Mouse (Mus musculus) heart, embryonic 10.5 days (tissue): ENCODE data around the gene Bspry. TPM values are rescaled to one million over a fixed set of nuclear protein-coding genes. Genes with fewer than 3 reads are reported as not detected.
A peak's percentile ranks its signal among the peaks of the same experiment; 100 is the strongest.

Experiments used
- DNase-seq: peaks from one replicate; pipeline ENCODE4 v3.0.0-alpha.2; 2017; ENCODE audit warnings: low spot score
- H3K27ac ChIP-seq: fragments of 300-500 bp; sonication (generic); 2 replicates; pipeline ENCODE4 v1.5.1; 2016; ENCODE audit warnings: mild to moderate bottlenecking
- H3K27me3 ChIP-seq: fragments of 300-500 bp; sonication (generic); 2 replicates; pipeline ENCODE4 v1.6.1; 2016; ENCODE audit warnings: mild to moderate bottlenecking; ENCODE audit not compliant: poor library complexity, insufficient read depth, severe bottlenecking
- H3K36me3 ChIP-seq: fragments of 300-500 bp; sonication (generic); 2 replicates; pipeline ENCODE4 v1.6.1; 2016; ENCODE audit warnings: mild to moderate bottlenecking, moderate library complexity
- H3K4me1 ChIP-seq: fragments of 300-500 bp; sonication (generic); 2 replicates; pipeline ENCODE4 v1.6.1; 2016; ENCODE audit warnings: mild to moderate bottlenecking
- H3K4me3 ChIP-seq: fragments of 300-500 bp; sonication (generic); 2 replicates; pipeline ENCODE4 v1.5.1; 2016; ENCODE audit warnings: mild to moderate bottlenecking, moderate library complexity
- H3K9me3 ChIP-seq: fragments of 300-500 bp; sonication (generic); 2 replicates; pipeline ENCODE4 v1.6.1; 2016; ENCODE audit warnings: mild to moderate bottlenecking, moderate library complexity
- WGBS: fragments of 180-500 bp; shearing (Covaris S2); methylation state at CpG from one replicate; pipeline ENCODE4 v1.1.7; 2016; 5-methylcytosine and 5-hydroxymethylcytosine counted together
- polyA plus RNA-seq: library from polyadenylated mRNA; unstranded; fragments of >200 nt; fragmentation: Nextera tagmentation; extraction: Ambion mirVana; gene quantifications from 2 replicates; pipeline ENCODE4 v1.2.1, GENCODE M21; 2016

The Bspry gene
- polyA plus RNA-seq, 1 experiment from 2014 or later, result 2.0 TPM

GRCm38 (mm10) chr4:62486162-62486696 is 6.4 kb downstream of the Bspry start:
- no peak for DNase-seq
- Histone ChIP-seq H3K27ac (no peak overlapping the region), H3K4me1 (0 out of 2 replicates have a peak, but pooled peaks cover 7% of the 10 kb centered on the region), H3K4me3 (no peak overlapping the region), H3K9me3 (no peaks in the 10 kb centered on the region), H3K27me3 (peaks cover 14% of the 10 kb centered on the region), H3K36me3 (no peaks in the 10 kb centered on the region)
- WGBS, result 84% methylated on average over 15 of the region's 15 CpGs

- WGBS, result 93% methylated on average over 5 of the region's 5 CpGs
- Histone ChIP-seq H3K36me3 (no peaks in the 10 kb centered on the region), H3K27ac (no peak overlapping the region), H3K9me3 (no peaks in the 10 kb centered on the region), H3K4me1 (0 out of 2 replicates have a peak, but pooled peaks cover 7% of the 10 kb centered on the region), H3K27me3 (peaks cover 5% of the 10 kb centered on the region), H3K4me3 (no peak overlapping the region)
- DNase-seq, result no peak
These were observed 7.3 kb downstream of the Bspry start for GRCm38 (mm10) chr4:62487172-62487571.

- no peaks in the 10 kb centered on the region; the same call in 1 of the 2 replicates for H3K27me3 ChIP-seq
- DNase-seq, result no peak
- no peaks in the 10 kb centered on the region for H3K36me3 ChIP-seq
- no peak overlapping the region for H3K4me3 ChIP-seq
- WGBS, result 79% methylated on average over 2 of the region's 2 CpGs
- no peaks in the 10 kb centered on the region for H3K9me3 ChIP-seq
- H3K4me1 ChIP-seq, result 0 out of 2 replicates have a peak, but pooled peaks cover 7% of the 10 kb centered on the region
- no peak overlapping the region for H3K27ac ChIP-seq
These were observed 8.1 kb downstream of the Bspry start for GRCm38 (mm10) chr4:62487914-62488313.

GRCm38 (mm10) chr4:62492682-62493081 is 12.8 kb downstream of the Bspry start:
- DNase-seq, result no peak

GRCm38 (mm10) chr4:62494230-62494629 is 14.4 kb downstream of the Bspry start:
- no peak for DNase-seq
- Histone ChIP-seq H3K27ac (no peak overlapping the region), H3K4me1 (peaks cover 5% of the 10 kb centered on the region; the same call in 1 of the 2 replicates), H3K9me3 (no peaks in the 10 kb centered on the region), H3K4me3 (no peak overlapping the region), H3K36me3 (peaks cover 13% of the 10 kb centered on the region), H3K27me3 (no peaks in the 10 kb centered on the region)
- WGBS, result 58% methylated on average over 9 of the region's 9 CpGs

More at GRCm38 (mm10) chr4:62492682-62493081, 12.8 kb downstream of the Bspry start:
- Histone ChIP-seq H3K27me3 (no peaks in the 10 kb centered on the region), H3K4me1 (peaks cover 8% of the 10 kb centered on the region; the same call in 1 of the 2 replicates), H3K27ac (no peak overlapping the region), H3K9me3 (no peaks in the 10 kb centered on the region), H3K36me3 (0 out of 2 replicates have a peak, but pooled peaks cover under 1% of the 10 kb centered on the region), H3K4me3 (no peak overlapping the region)
- 69% methylated on average over 2 of the region's 2 CpGs for WGBS

GRCm38 (mm10) chr4:62495946-62496345 is 16.1 kb downstream of the Bspry start:
- H3K4me1 ChIP-seq, result peaks cover 5% of the 10 kb centered on the region; the same call in 1 of the 2 replicates
- H3K9me3 ChIP-seq, result no peaks in the 10 kb centered on the region
- no peaks in the 10 kb centered on the region for H3K27me3 ChIP-seq
- no peak overlapping the region for H3K4me3 ChIP-seq
- peaks cover 20% of the 10 kb centered on the region for H3K36me3 ChIP-seq
- DNase-seq, result no peak
- no peak overlapping the region for H3K27ac ChIP-seq
- WGBS, result 68% methylated on average over 8 of the region's 8 CpGs

GRCm38 (mm10) chr4:62496815-62497214 is 17.0 kb downstream of the Bspry start:
- Histone ChIP-seq H3K36me3 (peaks cover 20% of the 10 kb centered on the region), H3K27ac (no peak overlapping the region), H3K9me3 (no peaks in the 10 kb centered on the region), H3K4me1 (peaks cover 5% of the 10 kb centered on the region; the same call in 1 of the 2 replicates), H3K27me3 (no peaks in the 10 kb centered on the region), H3K4me3 (no peak overlapping the region)
- no peak for DNase-seq
- 76% methylated on average over 8 of the region's 8 CpGs for WGBS

- 83% methylated on average over 4 of the region's 4 CpGs for WGBS
- H3K27ac ChIP-seq, result no peak overlapping the region
These were observed 20.9 kb downstream of the Bspry start for GRCm38 (mm10) chr4:62500799-62501198.

GRCm38 (mm10) chr4:62501534-62501933 is 21.7 kb downstream of the Bspry start:
- peaks cover 20% of the 10 kb centered on the region for H3K36me3 ChIP-seq
- DNase-seq, result no peak
- H3K27ac ChIP-seq, result peak overlapping the region; percentile 92

More at GRCm38 (mm10) chr4:62500799-62501198, 20.9 kb downstream of the Bspry start:
- H3K9me3 ChIP-seq, result no peaks in the 10 kb centered on the region
- peaks cover 20% of the 10 kb centered on the region for H3K36me3 ChIP-seq
- no peak for DNase-seq
- H3K4me3 ChIP-seq, result no peak overlapping the region
- no peaks in the 10 kb centered on the region for H3K27me3 ChIP-seq
- H3K4me1 ChIP-seq, result peaks cover 9% of the 10 kb centered on the region

GRCm38 (mm10) chr4:62501964-62502732 is 22.3 kb downstream of the Bspry start:
- WGBS, result 1% methylated on average over 38 of the region's 38 CpGs
- Histone ChIP-seq H3K4me3 (peak overlapping the region; percentile 69), H3K27ac (peak overlapping the region; percentile 92), H3K9me3 (no peaks in the 10 kb centered on the region), H3K36me3 (peaks cover 20% of the 10 kb centered on the region), H3K4me1 (peaks cover 9% of the 10 kb centered on the region), H3K27me3 (no peaks in the 10 kb centered on the region)
- peak; percentile 97 for DNase-seq

More at GRCm38 (mm10) chr4:62501534-62501933, 21.7 kb downstream of the Bspry start:
- peaks cover 9% of the 10 kb centered on the region for H3K4me1 ChIP-seq
- H3K27me3 ChIP-seq, result no peaks in the 10 kb centered on the region
- WGBS, result 4% methylated on average over 7 of the region's 7 CpGs
- H3K9me3 ChIP-seq, result no peaks in the 10 kb centered on the region
- H3K4me3 ChIP-seq, result peak overlapping the region; percentile 69

GRCm38 (mm10) chr4:62502969-62503368 is 23.1 kb downstream of the Bspry start:
- Histone ChIP-seq H3K9me3 (no peaks in the 10 kb centered on the region), H3K4me3 (peak overlapping the region; percentile 69; the same call in 1 of the 2 replicates), H3K4me1 (peaks cover 9% of the 10 kb centered on the region), H3K36me3 (peaks cover 22% of the 10 kb centered on the region), H3K27ac (peak overlapping the region; percentile 92), H3K27me3 (no peaks in the 10 kb centered on the region)
- 67% methylated on average over 7 of the region's 7 CpGs for WGBS
- DNase-seq, result no peak

GRCm38 (mm10) chr4:62503374-62503970 is 23.6 kb downstream of the Bspry start, which contains the start of gene Hdhd3:
Hdhd3 (minus strand) TSS chr4:62503467.
- Histone ChIP-seq H3K36me3 (peaks cover 25% of the 10 kb centered on the region), H3K4me1 (peaks cover 9% of the 10 kb centered on the region), H3K9me3 (no peaks in the 10 kb centered on the region), H3K4me3 (peak within 1 kb of the TSS; percentile 69), H3K27ac (peak within 1 kb of the TSS; percentile 92), H3K27me3 (no peaks in the 10 kb centered on the region)
- DNase-seq, result no peak
- 75% methylated on average over 3 of the region's 3 CpGs for WGBS

- peaks cover 9% of the 10 kb centered on the region for H3K4me1 ChIP-seq
- H3K27ac ChIP-seq, result no peak overlapping the region
- H3K9me3 ChIP-seq, result no peaks in the 10 kb centered on the region
- peaks cover 36% of the 10 kb centered on the region for H3K36me3 ChIP-seq
- no peak overlapping the region for H3K4me3 ChIP-seq
- H3K27me3 ChIP-seq, result no peaks in the 10 kb centered on the region
- no peak for DNase-seq
- WGBS, result 78% methylated on average over 3 of the region's 3 CpGs
These were observed 26.1 kb downstream of the Bspry start for GRCm38 (mm10) chr4:62505991-62506390.
